Mouse (Mus musculus) embryonic facial prominence, embryonic 13.5 days (tissue): Measurements from ENCODE around the gene Slc34a2. TPM values are rescaled to one million over a fixed set of nuclear protein-coding genes. Genes with fewer than 3 reads are reported as not detected.

Experiments
- ATAC-seq: fragments of 200-750 bp; cut with Nextera tagmentation; 2 replicates; pipeline ENCODE4 v1.8.0; 2017; ENCODE audit warnings: low read depth; ENCODE audit not compliant: insufficient number of reproducible peaks, insufficient read depth, low FRiP score, low TSS enrichment
- H3K27ac ChIP-seq: fragments of 300-500 bp; sonication (generic); 2 replicates; pipeline ENCODE4 v1.5.1; 2015; ENCODE audit warnings: moderate library complexity, mild to moderate bottlenecking, inconsistent platforms
- H3K27me3 ChIP-seq: fragments of 300-500 bp; sonication (generic); 2 replicates; pipeline ENCODE4 v1.6.1; 2015; ENCODE audit warnings: mild to moderate bottlenecking, inconsistent platforms
- H3K36me3 ChIP-seq: fragments of 300-500 bp; sonication (generic); 2 replicates; pipeline ENCODE4 v1.6.1; 2015; ENCODE audit warnings: mild to moderate bottlenecking, inconsistent platforms
- H3K4me1 ChIP-seq: fragments of 300-500 bp; sonication (generic); 2 replicates; pipeline ENCODE4 v1.6.1; 2015; ENCODE audit warnings: inconsistent platforms
- H3K4me2 ChIP-seq: fragments of 300-500 bp; sonication (generic); 2 replicates; pipeline ENCODE4 v1.6.1; 2015; ENCODE audit warnings: moderate library complexity, mild to moderate bottlenecking, inconsistent platforms
- H3K4me3 ChIP-seq: fragments of 300-500 bp; sonication (generic); 2 replicates; pipeline ENCODE4 v1.5.1; 2015; ENCODE audit warnings: mild to moderate bottlenecking, inconsistent platforms
- H3K9ac ChIP-seq: fragments of 300-500 bp; sonication (generic); 2 replicates; pipeline ENCODE4 v1.6.1; 2015; ENCODE audit warnings: mild to moderate bottlenecking, inconsistent platforms
- H3K9me3 ChIP-seq: fragments of 300-500 bp; sonication (generic); 2 replicates; pipeline ENCODE4 v1.6.1; 2016; ENCODE audit warnings: inconsistent platforms
- WGBS: fragments of 180-500 bp; shearing (Covaris S2); methylation state at CpG from one replicate; pipeline ENCODE4 v1.1.7; 2015; ENCODE audit warnings: mixed read lengths; 5-methylcytosine and 5-hydroxymethylcytosine counted together
- polyA plus RNA-seq: library from polyadenylated mRNA; unstranded; fragments of >200 nt; fragmentation: Nextera tagmentation; extraction: Ambion mirVana; gene quantifications from 2 replicates; pipeline ENCODE4 v1.2.1, GENCODE M21; 2015

The Slc34a2 gene
- 0.14 and 0.26 TPM in 2 replicates for polyA plus RNA-seq

DNA sequence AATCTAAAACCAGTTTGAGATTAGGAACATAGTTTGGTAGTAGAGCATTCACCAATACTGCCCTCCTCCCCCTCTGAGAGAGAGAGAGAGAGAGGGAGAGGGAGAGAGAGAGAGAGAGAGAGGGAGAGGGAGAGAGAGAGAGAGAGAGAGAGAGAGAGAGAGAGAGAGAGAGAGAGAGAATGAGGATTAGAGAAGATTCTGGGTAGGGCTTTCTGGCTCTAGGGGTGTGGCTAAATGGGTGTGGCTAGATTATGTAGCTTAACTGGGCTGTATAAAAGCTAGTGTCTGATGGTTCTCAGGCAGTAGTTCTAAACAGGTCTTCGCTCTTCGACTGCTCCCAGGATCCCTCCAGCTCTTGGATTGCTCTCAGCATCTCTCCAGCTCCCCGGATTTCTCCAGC is at the start of gene Slc34a2:
Slc34a2 (plus strand) TSS at position 301 of the 400 bp plus-strand sequence.
- WGBS = 82% methylated on average over 3 of the region's 3 CpGs
- H3K4me1 ChIP-seq = 0 out of 2 replicates have a peak, but pooled peaks cover 3% of the 10 kb centered on the region
- no peaks in the 10 kb centered on the region for H3K9me3 ChIP-seq
- no peak for ATAC-seq
- H3K4me3 ChIP-seq = no peak within 1 kb of the TSS
- no peaks in the 10 kb centered on the region for H3K27me3 ChIP-seq
- H3K9ac ChIP-seq = no peak within 1 kb of the TSS
- no peak within 1 kb of the TSS for H3K4me2 ChIP-seq
- H3K36me3 ChIP-seq = no peaks in the 10 kb centered on the region
- no peak within 1 kb of the TSS for H3K27ac ChIP-seq

- WGBS = 79% methylated on average over 8 of the region's 8 CpGs
Measured at GRCm38 (mm10) chr5:52990687-52991341, 47.1 kb upstream of the Slc34a2 start.

DNA sequence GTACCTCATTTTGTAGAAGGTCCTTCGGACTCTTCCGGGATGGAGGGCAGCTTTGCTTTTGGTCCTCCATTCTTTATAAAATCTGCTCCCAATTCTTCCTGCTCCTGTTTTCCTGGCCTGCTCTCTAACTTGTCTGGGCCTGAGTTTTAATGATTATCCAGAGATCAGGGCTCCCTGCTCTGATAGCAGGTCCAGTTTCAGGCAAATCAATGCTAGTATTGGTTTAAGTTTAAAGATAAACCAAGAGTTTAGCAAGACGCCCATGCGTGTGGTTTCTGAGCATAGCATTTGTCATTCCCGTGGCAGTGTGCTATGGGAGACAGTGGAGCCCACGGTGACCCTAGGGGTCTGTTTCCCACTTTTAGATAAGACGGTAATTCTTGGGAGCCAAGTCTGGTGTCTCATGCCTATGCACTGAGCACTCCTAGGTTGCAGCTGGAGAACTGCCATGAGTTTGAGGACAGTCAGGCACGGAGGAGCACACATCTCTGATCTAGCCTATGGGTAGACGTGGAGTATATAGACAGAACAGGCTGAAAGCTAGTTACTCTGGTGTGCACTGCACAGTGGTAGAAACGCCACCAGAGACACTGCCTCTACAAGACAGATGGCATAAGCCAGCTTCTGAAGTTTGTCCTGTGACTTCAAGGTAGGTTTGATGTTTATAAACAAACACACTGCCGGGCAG is 45.5 kb upstream of the Slc34a2 start:
- no peak for ATAC-seq
- 91% methylated on average over 11 of the region's 11 CpGs for WGBS
- Histone ChIP-seq H3K4me3 (no peak overlapping the region), H3K36me3 (no peaks in the 10 kb centered on the region), H3K27me3 (no peaks in the 10 kb centered on the region), H3K4me1 (0 out of 2 replicates have a peak, but pooled peaks cover 4% of the 10 kb centered on the region), H3K4me2 (no peak overlapping the region), H3K27ac (no peak overlapping the region), H3K9ac (no peak overlapping the region), H3K9me3 (0 out of 2 replicates have a peak, but pooled peaks cover 2% of the 10 kb centered on the region)

More at GRCm38 (mm10) chr5:52990687-52991341, 47.1 kb upstream of the Slc34a2 start:
- 0 out of 2 replicates have a peak, but pooled peaks cover 2% of the 10 kb centered on the region for H3K9me3 ChIP-seq
- no peaks in the 10 kb centered on the region for H3K27me3 ChIP-seq
- no peak overlapping the region for H3K27ac ChIP-seq
- ATAC-seq = no peak
- H3K4me1 ChIP-seq = 0 out of 2 replicates have a peak, but pooled peaks cover 4% of the 10 kb centered on the region
- no peaks in the 10 kb centered on the region for H3K36me3 ChIP-seq
- no peak overlapping the region for H3K4me2 ChIP-seq
- no peak overlapping the region for H3K4me3 ChIP-seq
- H3K9ac ChIP-seq = no peak overlapping the region

DNA sequence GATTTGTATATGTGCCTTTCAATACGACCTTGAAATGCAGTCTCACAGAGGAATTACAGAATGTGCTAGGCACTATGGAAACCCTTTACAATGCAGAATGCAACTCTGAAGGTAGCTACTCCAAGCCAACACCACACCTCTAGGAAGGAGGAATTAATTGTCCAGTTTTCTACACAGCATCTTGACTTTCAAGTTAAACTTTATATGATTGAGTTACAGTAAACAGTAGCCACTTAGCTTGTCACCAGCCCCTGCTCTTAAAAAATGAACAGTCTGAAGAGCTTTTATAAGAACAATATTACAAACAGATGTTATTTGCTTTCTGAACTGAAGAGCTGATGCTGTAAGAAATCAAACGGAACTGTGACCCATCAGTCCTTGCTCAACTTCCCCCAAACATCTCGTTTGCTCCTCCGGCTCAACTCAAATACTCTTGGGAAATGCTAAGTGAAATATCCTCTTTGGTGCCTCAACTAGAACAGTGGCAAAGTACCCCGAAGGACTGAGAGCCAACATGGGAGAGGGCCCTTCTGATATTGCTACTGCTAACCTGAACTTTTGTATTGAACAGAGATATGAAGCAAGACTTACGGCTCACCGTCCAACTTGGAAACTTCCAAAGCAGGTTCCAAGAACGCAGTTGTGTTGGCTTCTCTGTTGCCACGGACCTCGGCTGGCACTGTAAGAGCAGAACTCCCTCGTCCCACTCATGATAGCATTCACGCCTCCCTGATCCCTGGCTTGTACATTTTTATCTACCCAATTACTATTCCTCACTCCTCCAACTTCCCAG is 44.2 kb upstream of the Slc34a2 start:
- 70% methylated on average over 12 of the region's 12 CpGs for WGBS
- Histone ChIP-seq H3K4me3 (no peak overlapping the region), H3K9me3 (0 out of 2 replicates have a peak, but pooled peaks cover under 1% of the 10 kb centered on the region), H3K36me3 (no peaks in the 10 kb centered on the region), H3K4me2 (no peak overlapping the region), H3K27ac (no peak overlapping the region), H3K27me3 (no peaks in the 10 kb centered on the region), H3K4me1 (0 out of 2 replicates have a peak, but pooled peaks cover 4% of the 10 kb centered on the region), H3K9ac (no peak overlapping the region)
- ATAC-seq = no peak

DNA sequence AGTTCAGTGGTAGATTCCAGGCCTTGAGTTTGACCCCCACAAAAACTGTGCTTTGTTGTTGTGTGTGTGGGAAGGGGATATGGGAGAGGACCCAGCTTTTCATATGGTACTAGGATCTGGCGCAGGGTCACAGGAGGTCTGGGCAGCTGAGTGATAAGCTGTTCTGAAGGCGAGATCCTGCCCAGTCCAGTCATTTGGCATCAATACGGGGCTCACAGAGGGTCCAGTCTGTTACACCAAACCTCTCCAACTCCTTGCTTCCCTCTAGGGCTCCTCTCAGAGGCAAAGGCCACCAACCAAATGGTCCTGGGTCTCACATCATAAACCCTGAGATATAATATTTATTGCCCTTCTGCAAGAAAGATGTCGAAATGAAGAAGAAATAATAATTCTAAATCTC is 42.4 kb upstream of the Slc34a2 start:
- 94% methylated on average over 4 of the region's 4 CpGs for WGBS
- no peaks in the 10 kb centered on the region for H3K9me3 ChIP-seq
- H3K4me3 ChIP-seq = no peak overlapping the region
- H3K27me3 ChIP-seq = no peaks in the 10 kb centered on the region
- no peaks in the 10 kb centered on the region for H3K36me3 ChIP-seq
- H3K4me1 ChIP-seq = 0 out of 2 replicates have a peak, but pooled peaks cover 4% of the 10 kb centered on the region
- no peak for ATAC-seq
- H3K9ac ChIP-seq = no peak overlapping the region
- H3K27ac ChIP-seq = no peak overlapping the region
- H3K4me2 ChIP-seq = no peak overlapping the region

DNA sequence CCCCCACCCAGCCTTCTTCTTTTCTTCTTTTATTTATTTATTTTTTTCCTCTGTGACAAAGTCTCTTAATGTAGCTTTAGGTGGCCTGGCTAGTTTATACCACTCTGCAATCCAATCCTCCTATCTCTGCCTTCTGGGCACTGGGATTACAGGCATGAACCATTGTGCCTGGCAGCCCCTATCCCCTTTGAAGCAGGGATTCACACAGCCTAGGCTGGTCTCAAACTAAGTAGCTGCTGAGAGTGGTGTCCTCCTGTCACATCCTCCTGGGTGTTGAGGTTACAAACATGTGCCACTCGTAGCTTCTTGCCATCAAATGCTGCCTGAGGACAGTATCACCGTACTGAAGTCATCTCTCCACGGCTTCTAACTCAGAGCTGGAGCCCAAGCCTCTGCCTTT is 41.7 kb upstream of the Slc34a2 start:
- Histone ChIP-seq H3K4me1 (0 out of 2 replicates have a peak, but pooled peaks cover 4% of the 10 kb centered on the region), H3K9ac (no peak overlapping the region), H3K4me2 (no peak overlapping the region), H3K27me3 (no peaks in the 10 kb centered on the region), H3K36me3 (no peaks in the 10 kb centered on the region), H3K4me3 (no peak overlapping the region), H3K9me3 (no peaks in the 10 kb centered on the region), H3K27ac (no peak overlapping the region)
- no peak for ATAC-seq
- WGBS = 52% methylated on average over 3 of the region's 3 CpGs

DNA sequence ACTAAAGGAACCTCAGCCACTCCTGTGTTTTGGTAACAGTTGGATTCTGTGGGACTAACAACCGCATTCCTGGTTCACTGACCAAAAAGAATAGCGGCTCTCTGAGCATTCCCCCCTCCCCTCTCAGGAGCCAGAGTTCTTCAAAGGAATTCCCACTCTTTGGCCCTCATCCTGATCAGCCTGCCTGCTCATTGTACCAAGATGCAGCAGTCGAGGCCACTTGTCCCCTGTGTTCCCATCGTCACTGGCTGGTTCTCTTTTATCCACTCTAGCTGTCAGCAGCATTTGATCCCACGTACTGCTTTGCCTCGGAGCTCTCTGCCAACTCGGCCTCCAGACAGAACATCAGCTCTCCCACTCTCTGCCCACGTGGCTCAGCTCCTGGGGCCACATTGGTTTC is 41.3 kb upstream of the Slc34a2 start:
- Histone ChIP-seq H3K9ac (no peak overlapping the region), H3K4me3 (no peak overlapping the region), H3K27ac (no peak overlapping the region), H3K4me2 (no peak overlapping the region), H3K4me1 (0 out of 2 replicates have a peak, but pooled peaks cover 4% of the 10 kb centered on the region), H3K27me3 (no peaks in the 10 kb centered on the region), H3K9me3 (no peaks in the 10 kb centered on the region), H3K36me3 (no peaks in the 10 kb centered on the region)
- 25% methylated on average over 8 of the region's 8 CpGs for WGBS
- no peak for ATAC-seq

DNA sequence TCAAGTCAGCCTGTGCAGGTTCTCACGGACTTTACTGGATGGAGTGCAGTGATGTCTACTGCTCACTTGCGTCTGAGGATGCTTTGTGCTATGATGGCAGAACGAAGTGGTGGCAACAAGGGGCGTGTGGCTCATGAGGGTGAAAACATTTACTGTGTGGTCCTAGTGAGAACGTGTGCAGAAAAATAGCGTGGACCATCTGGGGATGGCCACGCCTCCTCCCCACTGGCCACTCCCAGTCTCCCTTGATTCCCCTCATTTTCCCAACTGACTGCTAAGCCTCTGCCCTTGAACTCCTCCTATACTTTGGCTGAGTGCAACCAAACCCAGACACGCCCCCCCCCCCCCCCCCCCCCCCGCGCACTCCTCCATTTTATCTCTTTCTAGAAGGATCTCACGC is 40.8 kb upstream of the Slc34a2 start:
- Histone ChIP-seq H3K4me2 (no peak overlapping the region), H3K9me3 (no peaks in the 10 kb centered on the region), H3K36me3 (no peaks in the 10 kb centered on the region), H3K4me1 (0 out of 2 replicates have a peak, but pooled peaks cover 4% of the 10 kb centered on the region), H3K27ac (no peak overlapping the region), H3K4me3 (no peak overlapping the region), H3K27me3 (no peaks in the 10 kb centered on the region), H3K9ac (no peak overlapping the region)
- no peak for ATAC-seq
- WGBS = 88% methylated on average over 8 of the region's 11 CpGs

- H3K9ac ChIP-seq = no peak overlapping the region
- no peaks in the 10 kb centered on the region for H3K9me3 ChIP-seq
- H3K4me3 ChIP-seq = no peak overlapping the region
- no peak overlapping the region for H3K4me2 ChIP-seq
- H3K27ac ChIP-seq = no peak overlapping the region
- ATAC-seq = no peak
- no peaks in the 10 kb centered on the region for H3K27me3 ChIP-seq
- no peaks in the 10 kb centered on the region for H3K36me3 ChIP-seq
- peaks cover 9% of the 10 kb centered on the region; the same call in 1 of the 2 replicates for H3K4me1 ChIP-seq
- 87% methylated on average over 6 of the region's 6 CpGs for WGBS
Measured at GRCm38 (mm10) chr5:52998097-52998760, 39.7 kb upstream of the Slc34a2 start.

DNA sequence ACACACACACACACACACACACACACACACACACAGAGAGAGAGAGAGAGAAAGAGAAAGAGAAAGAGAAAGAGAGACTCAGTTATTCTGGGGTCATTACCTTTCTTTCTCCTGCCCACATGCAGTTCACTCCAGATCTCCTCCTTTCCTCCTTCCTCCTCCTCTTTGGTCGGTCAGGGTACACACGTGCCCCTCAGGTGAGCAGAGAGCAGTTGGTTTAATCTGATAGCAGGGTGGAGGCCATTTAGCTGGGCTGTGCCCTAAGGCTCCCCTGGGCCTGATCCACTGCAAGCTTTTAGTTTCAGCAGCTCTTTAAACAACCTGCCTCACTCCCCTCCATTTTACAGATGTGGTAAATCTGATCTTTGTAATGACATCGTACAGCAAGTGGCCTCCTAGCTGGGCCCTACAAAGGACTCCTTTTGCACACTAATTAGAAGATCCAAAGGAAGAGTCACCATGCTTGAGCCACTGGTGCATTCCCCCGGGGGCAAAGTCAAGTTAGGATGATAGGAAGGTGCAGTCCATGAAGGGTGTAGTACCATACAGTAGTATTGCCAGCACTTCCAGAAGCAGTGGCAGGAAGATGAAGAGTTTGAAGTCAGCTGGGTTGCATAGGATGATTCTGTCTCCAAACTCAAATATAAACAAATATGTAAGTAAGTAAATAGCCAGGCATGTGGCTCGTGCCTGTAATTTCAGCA is 37.6 kb upstream of the Slc34a2 start:
- Histone ChIP-seq H3K36me3 (no peaks in the 10 kb centered on the region), H3K4me1 (peaks cover 4% of the 10 kb centered on the region; the same call in 1 of the 2 replicates), H3K9ac (no peak overlapping the region), H3K4me2 (no peak overlapping the region), H3K9me3 (peaks cover 4% of the 10 kb centered on the region; the same call in 1 of the 2 replicates), H3K4me3 (no peak overlapping the region), H3K27ac (no peak overlapping the region), H3K27me3 (no peaks in the 10 kb centered on the region)
- ATAC-seq = no peak
- 41% methylated on average over 5 of the region's 5 CpGs for WGBS
